Mouse (Mus musculus): ENCODE results near the gene Ccdc88c. TPM values are rescaled to one million over a fixed set of nuclear protein-coding genes. Genes with fewer than 3 reads are reported as not detected.
A peak's percentile ranks its signal among the peaks of the same experiment; 100 is the strongest.

The Ccdc88c gene
- polyA plus RNA-seq, 1 experiment from 2014 or later = 6.7 TPM

- no peak overlapping the region for H3K4me2 ChIP-seq (replicated peaks)
- WGBS = 32% methylated on average over 16 of the region's 16 CpGs
These were observed 33.1 kb downstream of the Ccdc88c start for GRCm38 (mm10) chr12:100995607-100996377.

GRCm38 (mm10) chr12:100994140-100995015 lies 34.5 kb downstream of the Ccdc88c start:
- no peak overlapping the region for H3K4me2 ChIP-seq (replicated peaks)
- H3K36me3 ChIP-seq = no peaks in the 10 kb centered on the region
- no peaks in the 10 kb centered on the region for H3K9me3 ChIP-seq (replicated peaks)
- H3K4me1 ChIP-seq = peaks cover 50% of the 10 kb centered on the region
- H3K9ac ChIP-seq = no peak overlapping the region
- no peaks in the 10 kb centered on the region for H3K27me3 ChIP-seq
- ATAC-seq (ENCODE audit: insufficient number of reproducible peaks, low FRiP score, low TSS enrichment, low read depth) = no peak
- WGBS = 68% methylated on average over 3 of the region's 3 CpGs
- H3K27ac ChIP-seq (replicated peaks) = no peak overlapping the region
- H3K4me3 ChIP-seq (replicated peaks) = no peak overlapping the region

More at GRCm38 (mm10) chr12:100995607-100996377, 33.1 kb downstream of the Ccdc88c start:
- Histone ChIP-seq H3K9ac (no peak overlapping the region), H3K9me3 (replicated peaks) (no peaks in the 10 kb centered on the region), H3K4me3 (replicated peaks) (no peak overlapping the region), H3K27me3 (no peaks in the 10 kb centered on the region), H3K36me3 (no peaks in the 10 kb centered on the region), H3K27ac (replicated peaks) (no peak overlapping the region; the same call in 1 of the 2 replicates), H3K4me1 (peaks cover 38% of the 10 kb centered on the region)
- ATAC-seq (ENCODE audit: insufficient number of reproducible peaks, low FRiP score, low TSS enrichment, low read depth) = 0 out of 2 replicates have a peak, but pooled peaks have one; percentile 12

DNA sequence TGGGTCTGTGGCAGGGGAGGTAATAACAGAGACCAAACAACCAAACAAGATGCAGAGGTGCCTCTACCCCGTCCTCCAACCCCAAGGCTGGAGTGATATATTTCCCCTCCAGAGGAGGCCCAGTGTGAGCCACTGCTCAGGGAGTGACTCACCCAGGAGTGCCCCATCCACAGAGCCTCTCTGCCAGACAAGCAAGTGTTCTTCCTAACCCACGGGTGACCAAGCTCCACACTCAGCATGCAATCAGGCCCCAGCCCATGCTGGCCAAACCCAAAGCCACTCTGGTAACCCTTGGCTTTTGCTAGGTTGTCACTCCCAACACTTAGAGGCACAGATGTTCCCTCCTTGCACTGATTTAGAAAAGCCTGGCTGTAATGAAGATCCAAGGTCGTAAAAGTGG lies 35.7 kb downstream of the Ccdc88c start:
- 56% methylated on average over 3 of the region's 3 CpGs for WGBS
- peaks cover 38% of the 10 kb centered on the region for H3K4me1 ChIP-seq

GRCm38 (mm10) chr12:100992505-100992904 lies 36.4 kb downstream of the Ccdc88c start:
- Histone ChIP-seq H3K27ac (replicated peaks) (no peak overlapping the region), H3K4me3 (replicated peaks) (no peak overlapping the region), H3K4me2 (replicated peaks) (no peak overlapping the region), H3K36me3 (no peaks in the 10 kb centered on the region), H3K27me3 (no peaks in the 10 kb centered on the region), H3K9me3 (replicated peaks) (no peaks in the 10 kb centered on the region), H3K4me1 (peaks cover 32% of the 10 kb centered on the region), H3K9ac (no peak overlapping the region)
- 80% methylated on average over 7 of the region's 7 CpGs for WGBS
- no peak for ATAC-seq (ENCODE audit: insufficient number of reproducible peaks, low FRiP score, low TSS enrichment, low read depth)

More for the DNA sequence above, 35.7 kb downstream of the Ccdc88c start:
- ATAC-seq (ENCODE audit: insufficient number of reproducible peaks, low FRiP score, low TSS enrichment, low read depth) = no peak
- Histone ChIP-seq H3K9ac (no peak overlapping the region), H3K9me3 (replicated peaks) (no peaks in the 10 kb centered on the region), H3K4me3 (replicated peaks) (no peak overlapping the region), H3K27ac (replicated peaks) (no peak overlapping the region), H3K36me3 (no peaks in the 10 kb centered on the region), H3K27me3 (no peaks in the 10 kb centered on the region), H3K4me2 (replicated peaks) (no peak overlapping the region)

DNA sequence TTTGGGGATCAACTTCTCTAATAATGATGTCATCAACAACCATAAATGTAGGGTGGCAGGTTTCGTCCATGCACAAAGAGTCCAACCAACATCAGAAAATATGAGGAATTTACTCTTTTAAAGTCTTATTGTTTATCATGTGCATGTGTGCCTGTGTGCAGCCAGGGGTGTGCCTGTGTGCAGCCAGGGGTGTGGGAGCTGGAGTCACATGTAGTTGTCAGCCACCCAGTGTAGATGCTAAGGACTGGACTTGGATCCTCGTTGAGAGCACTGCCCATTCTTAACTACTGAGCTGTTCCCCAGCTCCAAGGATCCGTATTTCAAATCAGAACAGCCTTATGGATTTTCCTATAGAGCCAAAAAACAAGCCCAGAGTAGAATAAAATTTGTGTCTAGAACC lies 37.7 kb downstream of the Ccdc88c start:
- ATAC-seq (ENCODE audit: insufficient number of reproducible peaks, low FRiP score, low TSS enrichment, low read depth) = no peak
- H3K27me3 ChIP-seq = no peaks in the 10 kb centered on the region
- no peaks in the 10 kb centered on the region for H3K9me3 ChIP-seq (replicated peaks)
- peaks cover 31% of the 10 kb centered on the region for H3K4me1 ChIP-seq
- WGBS = 76% methylated on average over 3 of the region's 3 CpGs
- H3K36me3 ChIP-seq = no peaks in the 10 kb centered on the region
- no peak overlapping the region for H3K27ac ChIP-seq (replicated peaks)
- H3K4me3 ChIP-seq (replicated peaks) = no peak overlapping the region
- H3K4me2 ChIP-seq (replicated peaks) = no peak overlapping the region
- H3K9ac ChIP-seq = no peak overlapping the region

- Histone ChIP-seq H3K4me1 (peaks cover 25% of the 10 kb centered on the region), H3K27ac (replicated peaks) (no peak overlapping the region), H3K4me3 (replicated peaks) (no peak overlapping the region), H3K9me3 (replicated peaks) (no peaks in the 10 kb centered on the region), H3K36me3 (no peaks in the 10 kb centered on the region), H3K9ac (no peak overlapping the region), H3K27me3 (no peaks in the 10 kb centered on the region), H3K4me2 (replicated peaks) (no peak overlapping the region)
- 8% methylated on average over 12 of the region's 12 CpGs for WGBS
- ATAC-seq (ENCODE audit: insufficient number of reproducible peaks, low FRiP score, low TSS enrichment, low read depth) = no peak
These were observed 38.6 kb downstream of the Ccdc88c start for GRCm38 (mm10) chr12:100990291-100990690.

GRCm38 (mm10) chr12:100989780-100990288 lies 39.0 kb downstream of the Ccdc88c start:
- no peaks in the 10 kb centered on the region for H3K9me3 ChIP-seq (replicated peaks)
- 29% methylated on average over 4 of the region's 4 CpGs for WGBS
- H3K4me1 ChIP-seq = peaks cover 29% of the 10 kb centered on the region
- no peak overlapping the region for H3K4me3 ChIP-seq (replicated peaks)
- H3K27ac ChIP-seq (replicated peaks) = no peak overlapping the region
- H3K9ac ChIP-seq = no peak overlapping the region
- H3K4me2 ChIP-seq (replicated peaks) = no peak overlapping the region
- H3K27me3 ChIP-seq = no peaks in the 10 kb centered on the region
- ATAC-seq (ENCODE audit: insufficient number of reproducible peaks, low FRiP score, low TSS enrichment, low read depth) = no peak
- no peaks in the 10 kb centered on the region for H3K36me3 ChIP-seq

- Histone ChIP-seq H3K27ac (replicated peaks) (no peak overlapping the region), H3K4me3 (replicated peaks) (no peak overlapping the region), H3K9me3 (replicated peaks) (no peaks in the 10 kb centered on the region), H3K4me1 (peaks cover 36% of the 10 kb centered on the region), H3K36me3 (no peaks in the 10 kb centered on the region), H3K27me3 (no peaks in the 10 kb centered on the region), H3K9ac (no peak overlapping the region), H3K4me2 (replicated peaks) (no peak overlapping the region)
- WGBS = 57% methylated on average over 15 of the region's 15 CpGs
- ATAC-seq (ENCODE audit: insufficient number of reproducible peaks, low FRiP score, low TSS enrichment, low read depth) = no peak
These were observed 40.3 kb downstream of the Ccdc88c start for GRCm38 (mm10) chr12:100988324-100989130.

- Histone ChIP-seq H3K27me3 (no peaks in the 10 kb centered on the region), H3K9me3 (replicated peaks) (no peaks in the 10 kb centered on the region), H3K36me3 (no peaks in the 10 kb centered on the region), H3K4me3 (replicated peaks) (no peak overlapping the region), H3K27ac (replicated peaks) (no peak overlapping the region), H3K4me1 (peaks cover 44% of the 10 kb centered on the region), H3K4me2 (replicated peaks) (no peak overlapping the region), H3K9ac (no peak overlapping the region)
- 80% methylated on average over 4 of the region's 4 CpGs for WGBS
- no peak for ATAC-seq (ENCODE audit: insufficient number of reproducible peaks, low FRiP score, low TSS enrichment, low read depth)
These were observed 42.4 kb downstream of the Ccdc88c start for GRCm38 (mm10) chr12:100986423-100986822.

GRCm38 (mm10) chr12:100985793-100986157 lies 43.1 kb downstream of the Ccdc88c start:
- no peak for ATAC-seq (ENCODE audit: insufficient number of reproducible peaks, low FRiP score, low TSS enrichment, low read depth)
- no peak overlapping the region for H3K9ac ChIP-seq
- no peaks in the 10 kb centered on the region for H3K27me3 ChIP-seq
- H3K4me3 ChIP-seq (replicated peaks) = no peak overlapping the region
- 53% methylated on average over 2 of the region's 2 CpGs for WGBS
- H3K4me1 ChIP-seq = peaks cover 44% of the 10 kb centered on the region
- no peak overlapping the region for H3K27ac ChIP-seq (replicated peaks)
- no peaks in the 10 kb centered on the region for H3K9me3 ChIP-seq (replicated peaks)
- H3K4me2 ChIP-seq (replicated peaks) = no peak overlapping the region
- H3K36me3 ChIP-seq = no peaks in the 10 kb centered on the region
